Mouse (Mus musculus): ENCODE results near the gene Mogat2. TPM values are rescaled to one million over a fixed set of nuclear protein-coding genes. Genes with fewer than 3 reads are reported as not detected.

The Mogat2 gene
- polyA plus RNA-seq (2015; fragmentation: Nextera tagmentation; extraction: Ambion mirVana) = 1.3 and 3.5 TPM in 2 replicates

DNA sequence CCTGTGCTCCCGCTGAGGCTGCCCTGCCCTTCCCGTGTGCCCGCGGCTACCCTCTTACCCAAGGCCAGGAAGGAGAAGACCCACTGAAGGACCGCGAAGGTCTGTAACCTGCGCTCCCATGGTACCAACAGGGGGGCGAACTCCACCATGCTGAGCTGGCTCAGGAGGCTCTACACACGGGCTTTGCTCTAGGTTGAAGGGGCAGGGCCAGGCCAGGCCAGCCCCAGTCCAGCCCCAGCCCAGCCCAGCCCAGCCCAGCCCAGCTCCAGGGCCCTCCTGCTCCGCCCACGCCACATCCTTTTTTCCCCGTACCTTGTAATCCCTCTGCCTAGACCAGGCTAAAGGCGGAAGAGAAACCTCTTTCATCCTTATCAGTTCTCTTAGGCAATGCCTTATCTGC, at the start of gene Mogat2:
TSS of gene Mogat2 (minus strand) at position 203 of the 400 bp plus-strand sequence.
- peak within 1 kb of the TSS; percentile 66 for H3K4me2 ChIP-seq
- H3K4me1 ChIP-seq = peaks cover 17% of the 10 kb centered on the region
- H3K4me3 ChIP-seq = peak within 1 kb of the TSS; percentile 33; the same call in 1 of the 2 replicates
- no peaks in the 10 kb centered on the region for H3K9me3 ChIP-seq
- peaks cover 25% of the 10 kb centered on the region for H3K27me3 ChIP-seq (replicated peaks)
- no peaks in the 10 kb centered on the region for H3K36me3 ChIP-seq
- no peak within 1 kb of the TSS for H3K27ac ChIP-seq (replicated peaks)
- WGBS = 5% methylated on average over 13 of the region's 13 CpGs
- peak within 1 kb of the TSS; percentile 65 for H3K9ac ChIP-seq
- ATAC-seq (ENCODE audit: extremely low read depth, insufficient number of reproducible peaks, low FRiP score, low TSS enrichment) = 0 out of 2 replicates have a peak, but pooled peaks have one; percentile 37

DNA sequence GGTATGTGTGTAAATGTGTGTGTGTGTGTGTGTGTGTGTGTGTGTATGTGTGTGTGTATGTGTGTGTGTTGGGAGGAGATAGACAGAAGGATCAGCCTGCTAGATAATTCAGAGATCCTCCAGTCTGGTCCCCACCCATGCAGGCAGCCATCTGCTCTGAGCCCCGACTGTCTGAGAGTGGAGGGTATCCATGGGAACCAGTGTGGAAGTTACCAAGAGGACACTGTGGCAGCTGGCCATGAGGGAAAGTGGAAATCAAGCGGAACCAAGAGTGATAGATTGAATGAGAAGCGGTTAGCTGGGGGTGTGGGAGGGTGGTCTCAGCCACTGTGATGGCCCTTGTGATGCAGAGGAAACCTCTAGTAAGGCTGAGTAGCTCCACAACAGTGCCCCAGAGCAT, 48.9 kb upstream of the Mogat2 start:
- Histone ChIP-seq H3K9ac (no peak overlapping the region), H3K9me3 (no peaks in the 10 kb centered on the region), H3K27ac (replicated peaks) (no peak overlapping the region), H3K36me3 (no peaks in the 10 kb centered on the region), H3K27me3 (replicated peaks) (no peaks in the 10 kb centered on the region), H3K4me2 (no peak overlapping the region), H3K4me3 (no peak overlapping the region), H3K4me1 (peaks cover 21% of the 10 kb centered on the region)
- ATAC-seq (ENCODE audit: extremely low read depth, insufficient number of reproducible peaks, low FRiP score, low TSS enrichment) = no peak
- 71% methylated on average over 3 of the region's 3 CpGs for WGBS

DNA sequence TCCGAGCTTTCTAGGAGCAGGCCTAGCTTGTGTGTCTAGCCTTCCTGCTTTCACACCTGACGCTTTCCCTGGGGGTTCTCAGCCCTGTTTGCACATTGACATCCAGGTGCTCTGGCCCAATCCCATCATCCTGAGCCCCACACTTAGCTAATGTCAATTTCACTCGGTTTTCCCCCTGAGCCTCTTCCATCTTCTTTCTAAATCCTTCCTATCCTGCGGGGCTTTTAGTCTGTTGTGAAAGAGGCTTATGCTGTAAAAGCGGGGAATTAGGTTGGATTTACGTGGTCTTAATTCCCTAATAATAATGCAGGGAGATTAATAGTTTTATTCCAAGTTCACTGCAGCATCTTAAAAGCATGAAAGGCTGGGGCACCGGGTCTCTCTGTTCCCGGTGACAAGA, 41.2 kb upstream of the Mogat2 start:
- Histone ChIP-seq H3K4me1 (no peaks in the 10 kb centered on the region), H3K4me2 (no peak overlapping the region), H3K9ac (no peak overlapping the region), H3K4me3 (no peak overlapping the region), H3K36me3 (no peaks in the 10 kb centered on the region), H3K27me3 (replicated peaks) (no peaks in the 10 kb centered on the region; the same call in 1 of the 2 replicates), H3K9me3 (no peaks in the 10 kb centered on the region), H3K27ac (replicated peaks) (no peak overlapping the region)
- 73% methylated on average over 8 of the region's 8 CpGs for WGBS
- ATAC-seq (ENCODE audit: extremely low read depth, insufficient number of reproducible peaks, low FRiP score, low TSS enrichment) = no peak

DNA sequence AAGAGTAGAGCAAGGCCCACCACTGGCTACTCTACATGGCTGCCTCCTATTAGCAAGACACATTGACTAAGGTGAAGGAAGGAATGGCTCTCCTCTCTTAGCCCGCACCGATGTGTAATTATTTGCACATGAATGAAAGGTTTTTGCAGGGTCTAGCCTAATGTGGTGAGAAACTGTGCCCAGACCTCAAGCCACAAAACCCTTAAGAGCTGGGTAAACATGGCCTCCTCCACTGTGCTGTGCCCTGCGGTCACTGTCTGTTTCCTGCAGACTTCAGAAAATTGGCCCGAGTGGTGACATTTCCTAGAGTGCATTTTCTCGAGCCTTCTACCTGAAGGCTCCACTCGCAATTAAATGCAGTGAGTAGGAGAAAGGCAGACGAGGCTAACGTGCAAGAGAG, 39.9 kb upstream of the Mogat2 start:
- ATAC-seq (ENCODE audit: extremely low read depth, insufficient number of reproducible peaks, low FRiP score, low TSS enrichment) = no peak
- H3K4me2 ChIP-seq = no peak overlapping the region
- 85% methylated on average over 8 of the region's 8 CpGs for WGBS
- peaks cover 3% of the 10 kb centered on the region; the same call in 1 of the 2 replicates for H3K27me3 ChIP-seq (replicated peaks)
- H3K36me3 ChIP-seq = no peaks in the 10 kb centered on the region
- H3K4me3 ChIP-seq = no peak overlapping the region
- H3K9me3 ChIP-seq = no peaks in the 10 kb centered on the region
- no peak overlapping the region for H3K9ac ChIP-seq
- no peak overlapping the region for H3K27ac ChIP-seq (replicated peaks)
- no peaks in the 10 kb centered on the region for H3K4me1 ChIP-seq

DNA sequence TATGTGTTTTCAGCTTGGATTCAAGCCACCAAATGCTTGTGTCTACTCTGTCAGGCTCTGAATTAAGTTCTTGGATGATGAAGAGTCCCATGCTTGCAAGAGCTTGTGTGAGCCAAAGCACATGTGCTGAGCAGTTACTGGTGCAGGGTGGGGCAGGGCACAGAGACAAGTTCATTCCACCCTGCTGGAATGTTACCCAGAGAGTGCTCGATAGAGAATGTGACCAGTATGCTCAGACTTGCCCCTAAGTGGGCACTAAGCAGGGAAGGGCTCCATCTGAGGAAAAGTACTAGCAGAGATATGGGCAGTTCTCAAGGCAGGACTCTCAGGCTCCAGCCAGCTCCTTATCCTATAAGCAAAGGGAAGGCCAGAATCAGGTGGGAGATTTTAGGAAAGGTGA, 38.3 kb upstream of the Mogat2 start:
- ATAC-seq (ENCODE audit: extremely low read depth, insufficient number of reproducible peaks, low FRiP score, low TSS enrichment) = no peak

DNA sequence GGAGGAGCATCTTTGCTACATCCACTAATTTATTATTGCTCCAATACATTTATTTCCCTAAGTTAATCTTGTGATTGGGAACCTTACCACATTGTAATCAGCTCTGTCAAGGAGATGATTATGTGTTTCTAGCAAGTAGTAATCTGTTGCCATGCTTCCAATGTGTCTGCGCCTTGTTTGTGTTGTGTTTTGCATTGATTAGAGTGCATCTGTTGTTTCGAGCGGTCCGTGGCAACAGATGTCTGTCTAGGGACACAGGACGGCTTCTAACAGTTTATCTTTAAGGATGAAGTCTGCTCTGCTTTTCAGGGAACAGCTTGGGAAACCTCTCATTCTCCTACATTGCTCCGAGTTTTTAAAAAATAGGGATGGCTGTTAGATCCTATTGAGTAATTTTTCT, 36.7 kb upstream of the Mogat2 start:
- H3K4me1 ChIP-seq = peaks cover 13% of the 10 kb centered on the region
- no peak overlapping the region for H3K9ac ChIP-seq
- no peak overlapping the region for H3K4me2 ChIP-seq
- no peak for ATAC-seq (ENCODE audit: extremely low read depth, insufficient number of reproducible peaks, low FRiP score, low TSS enrichment)
- H3K36me3 ChIP-seq = no peaks in the 10 kb centered on the region
- no peak overlapping the region for H3K27ac ChIP-seq (replicated peaks)
- no peaks in the 10 kb centered on the region for H3K9me3 ChIP-seq
- H3K27me3 ChIP-seq (replicated peaks) = peaks cover 15% of the 10 kb centered on the region
- no peak overlapping the region for H3K4me3 ChIP-seq
- 71% methylated on average over 6 of the region's 6 CpGs for WGBS

More for the DNA sequence above, 38.3 kb upstream of the Mogat2 start:
- Histone ChIP-seq H3K27me3 (replicated peaks) (peaks cover 7% of the 10 kb centered on the region), H3K9me3 (no peaks in the 10 kb centered on the region), H3K27ac (replicated peaks) (no peak overlapping the region), H3K36me3 (no peaks in the 10 kb centered on the region), H3K9ac (no peak overlapping the region), H3K4me3 (no peak overlapping the region), H3K4me2 (no peak overlapping the region), H3K4me1 (no peaks in the 10 kb centered on the region; the same call in 1 of the 2 replicates)
- WGBS = 53% methylated on average over 1 of the region's 1 CpGs

DNA sequence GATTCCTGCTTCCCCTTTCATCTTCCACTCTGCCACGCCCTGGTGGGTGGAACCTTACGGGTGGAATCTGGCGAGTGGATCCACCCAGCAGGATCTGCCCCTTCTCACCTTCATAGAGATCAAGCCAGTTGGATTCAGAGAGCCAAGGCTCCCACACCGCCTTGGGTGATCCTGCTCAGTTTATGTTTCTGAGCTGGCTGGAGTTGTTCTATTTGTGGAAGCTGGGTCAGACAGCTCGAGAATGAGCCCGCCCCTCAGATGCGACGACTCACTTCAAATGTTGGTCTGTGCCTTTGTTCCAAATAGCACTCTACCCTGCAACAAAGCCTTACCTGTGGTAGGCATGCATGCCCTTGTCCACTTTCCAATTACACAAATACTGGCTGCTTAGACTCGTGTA, 33.2 kb upstream of the Mogat2 start:
- no peak overlapping the region for H3K4me3 ChIP-seq
- H3K4me2 ChIP-seq = peak overlapping the region; percentile 35; the same call in 1 of the 2 replicates
- WGBS = 35% methylated on average over 9 of the region's 9 CpGs
- no peak overlapping the region for H3K9ac ChIP-seq
- ATAC-seq (ENCODE audit: extremely low read depth, insufficient number of reproducible peaks, low FRiP score, low TSS enrichment) = no peak; the same call in 1 of the 2 replicates
- H3K27ac ChIP-seq (replicated peaks) = peak overlapping the region; percentile 72
- H3K4me1 ChIP-seq = peaks cover 41% of the 10 kb centered on the region
- H3K36me3 ChIP-seq = no peaks in the 10 kb centered on the region
- no peaks in the 10 kb centered on the region for H3K9me3 ChIP-seq
- peaks cover 50% of the 10 kb centered on the region for H3K27me3 ChIP-seq (replicated peaks)

DNA sequence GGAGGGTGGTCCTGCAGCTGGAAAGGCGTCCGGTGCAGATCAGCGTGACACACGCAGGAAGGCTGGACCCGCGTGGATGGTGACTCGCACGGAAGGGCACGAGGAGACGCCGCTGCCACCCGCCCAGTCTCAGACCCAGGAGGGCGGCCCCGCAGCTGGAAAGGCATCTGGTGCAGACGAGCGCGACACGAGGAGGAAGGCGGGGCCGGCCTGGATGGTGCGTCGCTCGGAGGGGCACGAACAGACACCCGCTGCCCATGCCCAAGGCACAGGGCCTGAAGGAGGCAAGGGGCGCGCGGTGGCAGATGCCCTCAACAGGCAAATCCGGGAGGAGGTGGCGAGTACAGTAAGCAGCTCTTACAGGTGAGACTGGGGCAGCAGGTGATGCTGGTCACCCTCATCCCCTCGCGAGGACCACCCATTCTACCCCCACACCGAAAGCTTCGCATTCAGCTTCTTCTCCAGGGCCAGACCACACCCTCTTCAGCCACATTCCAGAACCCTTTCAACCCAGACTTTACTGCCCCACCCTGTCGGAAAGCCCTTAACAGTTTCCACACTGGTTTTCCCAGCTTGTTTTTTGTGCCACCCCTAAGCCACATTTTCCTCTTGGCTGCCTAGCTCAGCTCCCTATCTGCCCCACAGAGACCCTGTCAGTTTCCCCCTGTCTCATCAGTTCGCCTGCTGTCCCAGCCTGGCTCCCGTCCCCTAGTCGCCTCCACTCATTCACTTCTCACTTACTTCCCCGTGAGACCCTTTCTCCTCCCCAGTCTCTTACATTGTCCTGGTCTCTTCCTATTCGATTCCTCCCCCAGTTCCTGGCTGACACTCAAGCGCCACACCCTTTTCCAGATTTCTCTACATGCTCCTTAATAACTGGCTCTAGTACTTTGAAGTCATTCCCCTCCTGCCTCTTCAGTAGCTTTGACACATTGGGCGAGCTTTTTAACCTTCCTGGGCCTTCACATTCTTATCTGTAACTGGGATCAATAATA, 30.8 kb upstream of the Mogat2 start:
- H3K4me3 ChIP-seq = peak overlapping the region; percentile 62
- 0 out of 2 replicates have a peak, but pooled peaks have one; percentile 33 for ATAC-seq (ENCODE audit: extremely low read depth, insufficient number of reproducible peaks, low FRiP score, low TSS enrichment)
- H3K27me3 ChIP-seq (replicated peaks) = peaks cover 71% of the 10 kb centered on the region
- H3K4me2 ChIP-seq = peak overlapping the region; percentile 95
- WGBS = 8% methylated on average over 42 of the region's 42 CpGs
- H3K4me1 ChIP-seq = peaks cover 41% of the 10 kb centered on the region
- no peaks in the 10 kb centered on the region for H3K36me3 ChIP-seq
- no peak overlapping the region for H3K27ac ChIP-seq (replicated peaks)
- peak overlapping the region; percentile 73 for H3K9ac ChIP-seq
- H3K9me3 ChIP-seq = no peaks in the 10 kb centered on the region

DNA sequence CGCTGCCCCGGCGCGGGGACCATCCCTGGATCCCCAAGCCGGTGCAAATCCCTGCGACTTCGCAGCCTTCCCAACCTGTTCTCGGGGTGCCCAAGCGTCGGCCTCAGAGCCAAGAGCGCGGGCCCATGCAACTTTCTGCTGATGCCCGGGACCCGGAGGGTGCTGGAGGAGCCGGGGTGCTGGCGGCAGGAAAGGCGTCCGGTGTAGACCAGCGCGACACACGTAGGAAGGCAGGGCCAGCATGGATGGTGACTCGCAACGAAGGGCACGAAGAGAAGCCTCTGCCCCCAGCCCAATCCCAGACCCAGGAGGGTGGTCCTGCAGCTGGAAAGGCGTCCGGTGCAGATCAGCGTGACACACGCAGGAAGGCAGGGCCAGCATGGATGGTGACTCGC, 30.1 kb upstream of the Mogat2 start:
- WGBS = 2% methylated on average over 29 of the region's 29 CpGs
- H3K9ac ChIP-seq = peak overlapping the region; percentile 73
- no peak for ATAC-seq (ENCODE audit: extremely low read depth, insufficient number of reproducible peaks, low FRiP score, low TSS enrichment)
- H3K4me1 ChIP-seq = peaks cover 41% of the 10 kb centered on the region
- H3K9me3 ChIP-seq = no peaks in the 10 kb centered on the region
- H3K4me3 ChIP-seq = peak overlapping the region; percentile 62
- peaks cover 73% of the 10 kb centered on the region for H3K27me3 ChIP-seq (replicated peaks)
- peak overlapping the region; percentile 95 for H3K4me2 ChIP-seq
- no peaks in the 10 kb centered on the region for H3K36me3 ChIP-seq
- no peak overlapping the region for H3K27ac ChIP-seq (replicated peaks)

DNA sequence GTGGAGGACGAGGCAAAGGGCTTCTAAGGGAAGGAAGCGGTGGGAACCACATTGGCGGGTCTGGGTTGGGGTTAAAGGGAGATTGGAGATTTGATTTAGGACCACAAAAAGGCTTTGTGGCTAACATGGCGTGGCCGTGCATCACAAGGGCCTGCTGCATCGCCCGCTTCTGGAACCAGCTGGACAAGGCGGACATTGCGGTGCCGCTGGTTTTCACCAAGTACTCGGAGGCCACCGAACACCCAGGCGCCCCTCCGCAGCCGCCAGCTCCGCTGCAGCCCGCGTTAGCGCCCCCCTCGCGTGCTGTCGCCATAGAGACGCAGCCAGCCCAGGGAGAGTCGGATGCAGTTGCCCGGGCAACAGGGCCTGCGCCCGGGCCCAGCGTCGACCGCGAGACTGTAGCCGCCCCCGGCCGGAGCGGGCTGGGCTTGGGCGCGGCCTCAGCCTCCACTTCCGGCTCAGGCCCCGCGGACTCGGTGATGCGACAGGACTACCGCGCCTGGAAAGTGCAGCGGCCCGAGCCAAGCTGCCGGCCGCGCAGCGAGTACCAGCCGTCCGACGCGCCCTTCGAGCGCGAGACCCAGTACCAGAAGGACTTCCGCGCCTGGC, 29.6 kb upstream of the Mogat2 start:
- under 1% methylated on average over 59 of the region's 59 CpGs for WGBS
- no peak for ATAC-seq (ENCODE audit: extremely low read depth, insufficient number of reproducible peaks, low FRiP score, low TSS enrichment)

DNA sequence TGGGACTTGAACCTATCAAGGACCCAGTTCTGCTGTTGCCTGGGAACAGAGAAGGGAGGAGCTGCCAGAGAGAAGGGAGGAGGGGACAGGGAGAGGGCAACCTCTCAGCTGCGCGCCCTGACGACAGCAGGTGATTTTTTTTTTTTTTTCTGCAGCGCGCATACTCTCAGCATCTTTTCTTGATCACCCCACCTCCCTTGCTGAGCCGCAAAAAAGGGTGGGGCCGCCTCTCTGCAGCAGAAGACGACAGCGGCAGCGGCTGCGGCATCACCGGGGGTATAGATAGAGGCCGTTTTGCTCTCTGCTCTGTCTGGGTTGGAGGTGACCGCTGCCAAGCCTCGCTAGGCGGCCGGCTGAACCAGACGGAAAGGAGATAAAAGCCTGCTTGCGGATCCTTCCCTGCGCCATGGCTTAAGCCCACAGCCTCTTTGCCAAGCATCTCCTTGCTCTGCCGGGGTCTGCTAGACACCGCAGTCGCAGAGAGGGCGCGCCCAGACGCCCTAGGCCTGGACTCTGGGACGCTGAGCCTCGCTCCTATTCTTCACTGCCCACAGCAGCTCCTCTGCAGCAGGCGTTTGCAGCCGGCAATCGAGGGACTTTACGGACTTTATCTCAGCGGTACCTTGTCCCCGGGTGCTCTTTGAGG, 29.0 kb upstream of the Mogat2 start, which contains the start of gene Map6:
TSS of gene Map6 (plus strand) at position 197 of the 646 bp plus-strand sequence.
- H3K4me2 ChIP-seq = peak within 1 kb of the TSS; percentile 95
- H3K9me3 ChIP-seq = no peaks in the 10 kb centered on the region
- ATAC-seq (ENCODE audit: extremely low read depth, insufficient number of reproducible peaks, low FRiP score, low TSS enrichment) = no peak
- 0 out of 2 replicates have a peak within 1 kb of the TSS, but pooled peaks have one; percentile 21 for H3K27ac ChIP-seq (replicated peaks)
- H3K36me3 ChIP-seq = no peaks in the 10 kb centered on the region
- H3K4me3 ChIP-seq = peak within 1 kb of the TSS; percentile 62
- WGBS = under 1% methylated on average over 34 of the region's 34 CpGs
- H3K27me3 ChIP-seq (replicated peaks) = peaks cover 78% of the 10 kb centered on the region
- peak within 1 kb of the TSS; percentile 73 for H3K9ac ChIP-seq
- peaks cover 41% of the 10 kb centered on the region for H3K4me1 ChIP-seq

More for the DNA sequence above, 29.6 kb upstream of the Mogat2 start:
- Histone ChIP-seq H3K4me1 (peaks cover 41% of the 10 kb centered on the region), H3K4me2 (peak overlapping the region; percentile 95), H3K9me3 (no peaks in the 10 kb centered on the region), H3K36me3 (no peaks in the 10 kb centered on the region), H3K4me3 (peak overlapping the region; percentile 62), H3K27ac (replicated peaks) (no peak overlapping the region), H3K9ac (peak overlapping the region; percentile 73), H3K27me3 (replicated peaks) (peaks cover 75% of the 10 kb centered on the region)
